Mouse (Mus musculus) embryonic facial prominence, embryonic 12.5 days (tissue): Measurements from ENCODE around the gene Sp4. TPM values are rescaled to one million over a fixed set of nuclear protein-coding genes. Genes with fewer than 3 reads are reported as not detected.

ENCODE experiments used
- polyA plus RNA-seq: library from polyadenylated mRNA; unstranded; fragments of >200 nt; fragmentation: Nextera tagmentation; extraction: Ambion mirVana; gene quantifications from 2 replicates; pipeline ENCODE4 v1.2.1, GENCODE M21; 2016

Sp4 gene
- polyA plus RNA-seq, 1 experiment from 2014 or later: 11.3 TPM

Other genes with a start within 250 kb of the Sp4 start
- 0.04 and 0.08 TPM in 2 replicates for gene Dnah11, start 102.4 kb downstream of the Sp4 start, polyA plus RNA-seq